8 mouse cellular contexts compared by ENCODE assay signal in genomic region chr6:34875966-34876834, GRCm38 (mm10). TPM values are rescaled to one million over a fixed set of nuclear protein-coding genes. Genes with fewer than 3 reads are reported as not detected.
DNase-seq lines count a peak whose midpoint lies in the region; ATAC-seq lines count a peak whose summit lies in the region.

No protein-coding gene starts in this region.

- no peak for DNase-seq in kidney, adult 9 months
- DNase-seq in intestine, embryonic 14.5 days (ENCODE audit: low spot score), result no peak
- DNase-seq in thymus, postnatal 14 days, result peak; percentile 52
- no peak for DNase-seq in gastrocnemius, adult 8-10 months (ENCODE audit: low spot score in 2 of 2)
- no peak for DNase-seq in urinary bladder, postnatal 25 days (ENCODE audit: low spot score)

- H3K36me3 ChIP-seq in kidney, embryonic 14.5 days (ENCODE audit: control insufficient read depth, insufficient read depth, low read length), result peaks cover 11% of the 10 kb centered on the region; the same call in 1 of the 2 replicates
- peaks cover 15% of the 10 kb centered on the region for H3K36me3 ChIP-seq in intestine, embryonic 14.5 days (ENCODE audit: control insufficient read depth, insufficient read depth, low read length)
- H3K36me3 ChIP-seq in megakaryocyte, embryonic 14.5 days (replicated peaks; ENCODE audit: low read length), result peaks cover 75% of the 10 kb centered on the region

- H3K4me2 ChIP-seq in kidney, embryonic 14.5 days (replicated peaks; ENCODE audit: low read depth, low read length), result no peak overlapping the region; the same call in 1 of the 2 replicates
- H3K4me2 ChIP-seq in intestine, embryonic 14.5 days (ENCODE audit: low read length), result peak overlapping the region; percentile 60

- no peak overlapping the region for H3K27ac ChIP-seq in kidney, embryonic 14.5 days (ENCODE audit: low read depth, low read length)
- H3K27ac ChIP-seq in intestine, embryonic 14.5 days (ENCODE audit: low read depth), result no peak overlapping the region

- H3K4me1 ChIP-seq in kidney, embryonic 14.5 days (ENCODE audit: control insufficient read depth, insufficient read depth, low read length), result peaks cover 18% of the 10 kb centered on the region
- H3K4me1 ChIP-seq in intestine, embryonic 14.5 days (replicated peaks; ENCODE audit: control insufficient read depth, insufficient read depth, low read length), result peaks cover 20% of the 10 kb centered on the region; the same call in 1 of the 2 replicates
- H3K4me1 ChIP-seq in megakaryocyte, embryonic 14.5 days, result peaks cover 89% of the 10 kb centered on the region

- ATAC-seq in kidney, embryonic 14.5 days (ENCODE audit: low FRiP score, low TSS enrichment), result no peak
- peak; percentile 10; the same call in 1 of the 2 replicates for ATAC-seq in common myeloid progenitor, adult 5-6 weeks (replicated peaks; ENCODE audit: low read depth, poor library complexity, severe bottlenecking)
- ATAC-seq in intestine, embryonic 14.5 days (replicated peaks; ENCODE audit: low FRiP score, low TSS enrichment, low read depth), result no peak

- no peaks in the 10 kb centered on the region for H3K27me3 ChIP-seq in kidney, embryonic 14.5 days (ENCODE audit: control insufficient read depth, insufficient read depth, low read length)
- H3K27me3 ChIP-seq in intestine, embryonic 14.5 days (replicated peaks; ENCODE audit: control insufficient read depth, insufficient read depth, low read length), result no peaks in the 10 kb centered on the region
- H3K27me3 ChIP-seq in megakaryocyte, embryonic 14.5 days (replicated peaks), result no peaks in the 10 kb centered on the region

- no peak overlapping the region; the same call in 1 of the 2 replicates for H3K4me3 ChIP-seq in kidney, embryonic 14.5 days (ENCODE audit: low read length)
- H3K4me3 ChIP-seq in intestine, embryonic 14.5 days (ENCODE audit: low read depth, low read length), result no peak overlapping the region
- H3K4me3 ChIP-seq in megakaryocyte, embryonic 14.5 days (replicated peaks), result peak overlapping the region; percentile 96

- H3K9ac ChIP-seq in kidney, embryonic 14.5 days (ENCODE audit: low read depth, low read length), result 0 out of 2 replicates have a peak overlapping the region, but pooled peaks have one; percentile 73
- H3K9ac ChIP-seq in intestine, embryonic 14.5 days (ENCODE audit: low read length), result no peak overlapping the region

- WGBS in kidney, embryonic 14.5 days, result 65% methylated on average over 12 of the region's 12 CpGs
- WGBS in intestine, embryonic 14.5 days, result 51% methylated on average over 12 of the region's 12 CpGs

- H3K9me3 ChIP-seq in kidney, embryonic 14.5 days (ENCODE audit: control insufficient read depth, low read length), result no peaks in the 10 kb centered on the region
- H3K9me3 ChIP-seq in intestine, embryonic 14.5 days (ENCODE audit: control insufficient read depth, low read length), result no peaks in the 10 kb centered on the region
- H3K9me3 ChIP-seq in megakaryocyte, embryonic 14.5 days, result no peaks in the 10 kb centered on the region

RNA-seq across cellular contexts. Expression of gene Cyren, which starts 1.7 kb away (rescaled TPM):
- 13.1 and 14.2 TPM in 2 replicates for polyA plus RNA-seq in kidney, embryonic 14.5 days (2014; fragmentation: Nextera tagmentation; extraction: Ambion mirVana)
- total RNA-seq in common myeloid progenitor, adult 5-6 weeks (2017), result 5.4 and 5.9 TPM in 2 replicates
- polyA plus RNA-seq in intestine, embryonic 14.5 days (2014; fragmentation: Nextera tagmentation; extraction: Ambion mirVana), result 9.4 and 9.7 TPM in 2 replicates
- polyA plus RNA-seq in megakaryocyte, embryonic 14.5 days (2012; ENCODE audit: insufficient read depth, low replicate concordance), result 14.0 and 14.5 TPM in 2 replicates
- 1 to 10 TPM; 2.4 to 3.3 (median 2.7) TPM for total RNA-seq in gastrocnemius, adult 8-10 months (2022)

RNA-seq across cellular contexts. Expression of gene Tmem140, which starts 13.3 kb away (rescaled TPM):
- 0.64 and 1.0 TPM in 2 replicates for polyA plus RNA-seq in kidney, embryonic 14.5 days (2014; fragmentation: Nextera tagmentation; extraction: Ambion mirVana)
- 2.2 and 4.6 TPM in 2 replicates for total RNA-seq in common myeloid progenitor, adult 5-6 weeks (2017)
- polyA plus RNA-seq in intestine, embryonic 14.5 days (2014; fragmentation: Nextera tagmentation; extraction: Ambion mirVana), result 1.2 TPM in 2 replicates
- 5.5 and 11.5 TPM in 2 replicates for polyA plus RNA-seq in megakaryocyte, embryonic 14.5 days (2012; ENCODE audit: insufficient read depth, low replicate concordance)
- 10 to 100 TPM; 26.9 to 32.4 (median 30.5) TPM for total RNA-seq in gastrocnemius, adult 8-10 months (2022)

RNA-seq across cellular contexts. Expression of gene Wdr91, which starts 34.5 kb away (rescaled TPM):
- polyA plus RNA-seq in kidney, embryonic 14.5 days (2014; fragmentation: Nextera tagmentation; extraction: Ambion mirVana), result 7.3 and 11.0 TPM in 2 replicates
- 14.9 and 25.1 TPM in 2 replicates for total RNA-seq in common myeloid progenitor, adult 5-6 weeks (2017)
- polyA plus RNA-seq in intestine, embryonic 14.5 days (2014; fragmentation: Nextera tagmentation; extraction: Ambion mirVana), result 8.2 and 9.2 TPM in 2 replicates
- 13.0 and 28.5 TPM in 2 replicates for polyA plus RNA-seq in megakaryocyte, embryonic 14.5 days (2012; ENCODE audit: insufficient read depth, low replicate concordance)
- 1 to 10 TPM; 3.6 to 5.1 (median 4.9) TPM for total RNA-seq in gastrocnemius, adult 8-10 months (2022)

RNA-seq across cellular contexts. Expression of gene Stra8, which starts 43.8 kb away (rescaled TPM):
- polyA plus RNA-seq in kidney, embryonic 14.5 days (2014; fragmentation: Nextera tagmentation; extraction: Ambion mirVana), result not detected in 2 replicates
- total RNA-seq in common myeloid progenitor, adult 5-6 weeks (2017), result not detected in 2 replicates
- not detected in 2 replicates for polyA plus RNA-seq in intestine, embryonic 14.5 days (2014; fragmentation: Nextera tagmentation; extraction: Ambion mirVana)
- not detected in 2 replicates for polyA plus RNA-seq in megakaryocyte, embryonic 14.5 days (2012; ENCODE audit: insufficient read depth, low replicate concordance)
- total RNA-seq in gastrocnemius, adult 8-10 months (2022), result not detected
